Mouse (Mus musculus): ENCODE measurements around the gene Olfr224.
"Not testable (repeated sequence)": the region's sequence is repeated elsewhere in the genome, so short reads cannot be mapped to it uniquely, and the experiment has no call there.

GRCm38 (mm10) chr11:58534736-58535135 is 35.6 kb downstream of the Olfr224 start, which contains the start of gene Olfr330:
- not testable (repeated sequence) for TF ChIP-seq CTCF (IDR thresholded peaks at IDR 0.05; ENCODE audit: low read depth); EP300 (optimal IDR thresholded peaks at IDR 0.05)
